Mouse (Mus musculus): ENCODE measurements at regions not wholly inside any gene's neighbourhood (a gene's known extent, or its start where the extent isn't known, plus 50 kb on each side); places are given as distances from the start of the nearest gene placed in this dataset.
"Not testable (repeated sequence)": the region's sequence is repeated elsewhere in the genome, so short reads cannot be mapped to it uniquely, and the experiment has no call there.

DNA sequence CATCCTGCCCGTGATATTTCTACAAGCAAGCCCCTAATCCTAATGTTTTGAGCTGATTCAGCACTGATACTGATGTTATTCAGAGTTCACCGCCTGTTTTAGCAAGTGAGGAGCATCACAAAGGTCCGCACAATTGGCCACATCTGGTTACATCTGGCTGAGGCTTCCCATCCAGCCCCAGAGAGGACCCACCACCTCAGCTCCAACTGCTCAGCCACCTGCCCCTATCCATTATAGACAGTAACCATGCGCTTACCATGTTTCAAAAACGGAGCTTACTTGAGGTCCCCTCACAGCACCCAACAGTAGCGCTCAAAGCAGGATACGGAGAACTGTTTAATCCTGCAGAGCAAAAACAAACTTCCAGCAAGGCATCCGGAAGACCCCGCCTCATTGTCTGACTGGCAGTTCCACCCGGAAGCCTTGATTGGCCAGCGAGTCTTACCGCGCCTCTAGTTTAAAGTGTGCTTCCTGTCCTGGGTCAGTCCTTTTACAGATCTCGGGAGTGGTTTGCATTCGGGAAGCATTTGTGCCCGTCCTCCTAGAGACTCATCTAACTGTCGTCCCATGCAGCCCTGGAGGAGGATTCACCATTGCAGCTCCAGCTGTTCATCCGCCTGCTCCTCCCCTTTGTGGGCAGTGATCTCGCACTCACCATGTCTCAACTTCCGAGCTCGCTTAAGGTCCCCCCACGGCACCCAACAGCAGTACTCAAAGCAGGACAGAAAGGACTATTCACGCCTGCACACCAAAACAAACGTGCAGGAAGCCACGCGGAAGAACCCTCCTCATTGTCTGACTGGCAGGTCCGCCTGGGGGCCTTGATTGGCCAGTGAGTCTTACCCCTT is 69.9 kb upstream of the Zfp825 start:
- peak; percentile 83 to 85 for DNase-seq

DNA sequence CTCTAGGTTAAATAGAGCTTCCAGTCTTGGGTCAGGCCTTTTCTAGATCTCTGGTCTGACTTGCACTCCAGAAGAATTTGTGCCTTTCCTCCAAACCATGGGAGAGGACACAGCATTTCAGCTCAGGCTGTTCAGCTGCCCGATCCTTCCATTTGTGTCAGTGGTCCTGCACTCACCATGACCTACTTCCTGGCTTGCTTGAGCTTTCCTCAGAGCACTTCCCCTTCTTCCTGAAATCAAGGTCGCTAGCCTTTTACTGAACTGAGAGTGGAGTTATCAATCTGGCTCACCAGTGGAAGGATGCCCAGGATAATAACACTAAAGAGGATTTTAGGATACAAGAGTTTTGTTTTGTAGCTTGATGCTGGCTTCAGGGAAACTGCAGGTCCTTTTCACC is 70.5 kb upstream of the Zfp825 start:
- not testable (repeated sequence) for DNase-seq

DNA sequence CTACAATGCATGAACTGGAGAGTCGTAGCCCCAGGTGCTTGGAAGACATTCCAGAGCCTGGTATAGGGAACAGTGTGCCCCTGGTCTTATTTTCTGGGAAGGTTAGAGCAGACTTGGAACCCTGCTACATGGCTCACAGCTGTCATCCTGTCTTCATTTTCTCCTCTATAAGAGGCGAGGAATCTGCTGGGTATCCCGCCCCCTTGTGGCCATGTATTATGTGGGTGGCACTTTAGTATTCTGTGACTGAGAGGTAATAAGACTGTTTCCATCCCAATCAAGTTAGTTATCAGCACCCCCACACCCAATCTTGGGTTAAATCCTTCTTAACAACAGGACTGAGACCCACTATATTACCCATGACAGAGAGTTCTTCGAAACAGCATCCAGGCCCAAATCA is 69.4 kb upstream of the Erap1 start:
- DNase-seq: not testable (repeated sequence)

Data from lung, adult 18-20 months (tissue).